Mouse (Mus musculus) limb, embryonic 14.5 days (tissue): Measurements from ENCODE around the gene Abcb1b. TPM values are rescaled to one million over a fixed set of nuclear protein-coding genes. Genes with fewer than 3 reads are reported as not detected.
A peak's percentile ranks its signal among the peaks of the same experiment; 100 is the strongest.

Experiments used
- ATAC-seq: fragments of 200-750 bp; cut with Nextera tagmentation; 2 replicates; pipeline ENCODE4 v1.8.0; 2017; ENCODE audit warnings: low read depth, moderate number of reproducible peaks, moderate TSS enrichment; ENCODE audit not compliant: low FRiP score
- DNase-seq: peaks from one replicate; pipeline ENCODE4 v3.0.0-alpha.2; 2015; ENCODE audit warnings: low spot score
- H3K27ac ChIP-seq: fragments of 300-500 bp; sonication (generic); replicated peaks from 2 replicates; pipeline ENCODE4 v1.5.1; 2014; ENCODE audit warnings: low read depth, mild to moderate bottlenecking, low read length, moderate library complexity, mixed read lengths
- H3K27me3 ChIP-seq: fragments of 300-500 bp; sonication (generic); 2 replicates; pipeline ENCODE4 v1.6.1; 2014; ENCODE audit warnings: low read length, mixed read lengths; ENCODE audit not compliant: control insufficient read depth, insufficient read depth
- H3K36me3 ChIP-seq: fragments of 300-500 bp; sonication (generic); 2 replicates; pipeline ENCODE4 v1.6.1; 2014; ENCODE audit warnings: mild to moderate bottlenecking, low read length, moderate library complexity, mixed read lengths; ENCODE audit not compliant: control insufficient read depth, insufficient read depth
- H3K4me1 ChIP-seq: fragments of 300-500 bp; sonication (generic); 2 replicates; pipeline ENCODE4 v1.6.1; 2014; ENCODE audit warnings: antibody characterized with exemption, low read length, mixed read lengths; ENCODE audit not compliant: control insufficient read depth, insufficient read depth
- H3K4me2 ChIP-seq: fragments of 300-500 bp; sonication (generic); replicated peaks from 2 replicates; pipeline ENCODE4 v1.6.1; 2014; ENCODE audit warnings: low read depth, mild to moderate bottlenecking, low read length, moderate library complexity; ENCODE audit not compliant: severe bottlenecking
- H3K4me3 ChIP-seq: fragments of 300-500 bp; sonication (generic); replicated peaks from 2 replicates; pipeline ENCODE4 v1.5.1; 2014; ENCODE audit warnings: low read length
- H3K9ac ChIP-seq: fragments of 300-500 bp; sonication (generic); 2 replicates; pipeline ENCODE4 v1.6.1; 2014; ENCODE audit warnings: mild to moderate bottlenecking, low read depth, low read length, moderate library complexity; ENCODE audit not compliant: severe bottlenecking
- H3K9me3 ChIP-seq: fragments of 300-500 bp; sonication (generic); 2 replicates; pipeline ENCODE4 v1.6.1; 2016; ENCODE audit warnings: low read length; ENCODE audit not compliant: control insufficient read depth
- POLR2A ChIP-seq: fragments of 200-500 bp; IDR thresholded peaks from 2 replicates; pipeline ENCODE4 v1.8.0; 2012; ENCODE audit warnings: inconsistent platforms, mild to moderate bottlenecking, moderate library complexity, borderline replicate concordance; ENCODE audit not compliant: insufficient read depth, insufficient read length; ENCODE audit errors: extremely low read depth
- WGBS: fragments of 180-500 bp; shearing (Covaris S2); extraction: QIAGEN DNeasy Blood & Tissue Kit; methylation state at CpG from one replicate; pipeline ENCODE4 v1.1.7; 2014; 5-methylcytosine and 5-hydroxymethylcytosine counted together
- polyA plus RNA-seq, 2 experiments: library from polyadenylated mRNA; depleted of rRNA in 1 of 2; stranded (reverse) in 1 of 2; unstranded in 1 of 2; fragments of >200 nt; fragmentation: Nextera tagmentation in 1 of 2; extraction: Ambion mirVana in 1 of 2; gene quantifications; 2 replicates each; pipeline versions ENCODE4 v1.2.1 to v1.2.3; 2012 to 2014

Abcb1b gene
- polyA plus RNA-seq, 2 experiments = 1.7 TPM

DNA sequence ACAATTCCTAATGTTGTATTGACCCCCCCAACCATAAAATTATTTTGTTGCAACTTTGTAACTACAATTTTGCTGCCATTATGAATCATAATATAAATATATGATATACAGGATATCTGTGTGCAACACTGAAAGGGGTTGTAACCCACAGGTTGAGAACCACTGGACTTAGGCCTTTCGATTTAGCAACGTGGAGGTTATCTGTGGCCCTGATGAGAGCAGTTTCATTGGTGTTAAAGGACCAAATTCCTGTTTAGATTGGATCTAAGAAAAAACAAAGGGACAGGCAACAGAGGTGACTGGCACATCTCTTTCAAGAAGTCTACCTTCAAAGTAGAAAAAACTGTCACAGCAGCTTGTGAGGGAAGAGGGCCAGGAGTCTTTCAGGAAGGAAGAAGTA, 87.9 kb downstream of the Abcb1b start:
- WGBS = 83% methylated on average over 2 of the region's 2 CpGs
- DNase-seq = no peak
- Histone ChIP-seq H3K27ac (no peak overlapping the region), H3K36me3 (no peaks in the 10 kb centered on the region), H3K4me3 (no peak overlapping the region), H3K27me3 (no peaks in the 10 kb centered on the region), H3K9me3 (no peaks in the 10 kb centered on the region), H3K4me2 (no peak overlapping the region), H3K4me1 (no peaks in the 10 kb centered on the region), H3K9ac (no peak overlapping the region)
- ATAC-seq = no peak
- TF ChIP-seq POLR2A = no peak

DNA sequence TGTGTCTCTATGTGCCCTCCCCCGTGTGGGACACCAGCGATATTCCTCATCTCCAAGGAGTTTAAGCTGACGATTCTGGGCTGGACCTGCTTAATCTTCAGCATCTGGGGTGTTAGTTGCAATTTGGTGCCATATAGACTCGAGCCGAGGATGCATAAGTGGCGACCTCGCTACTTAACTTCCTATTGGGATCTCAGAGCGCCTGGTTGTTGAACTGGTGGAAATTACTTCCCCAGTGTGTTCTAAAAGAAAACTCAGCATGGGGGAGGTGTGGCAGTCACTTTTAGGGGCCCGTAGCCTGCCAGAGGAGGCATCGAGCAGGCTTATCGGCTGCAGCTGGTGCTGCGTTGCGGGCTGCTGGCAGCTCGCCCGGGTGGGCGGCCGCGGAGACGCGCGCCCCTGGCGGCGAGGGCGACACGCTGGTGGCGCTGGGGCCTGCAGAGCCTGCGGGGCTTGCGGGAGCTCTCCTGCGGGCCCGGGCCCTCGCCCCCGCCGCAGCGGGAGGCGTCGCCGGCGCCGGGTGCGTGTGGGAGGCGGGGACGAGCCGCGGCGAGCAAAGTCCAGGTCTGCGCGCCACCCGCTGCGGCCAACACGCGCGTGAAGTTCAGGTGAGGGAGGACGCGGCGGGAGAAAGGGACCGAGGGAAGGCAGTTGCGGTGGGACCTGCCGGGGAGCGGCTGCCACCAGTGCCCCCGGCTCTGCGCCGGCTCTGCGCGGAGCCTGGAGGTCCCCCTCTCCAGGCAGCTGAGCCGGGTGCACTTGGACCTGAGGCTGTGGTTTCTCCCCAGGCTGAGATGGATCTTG, 95.6 kb downstream of the Abcb1b start, which contains the start of gene Abcb4:
Abcb4 (plus strand) TSS at position 418 of the 804 bp plus-strand sequence.
- H3K27ac ChIP-seq = no peak within 1 kb of the TSS
- no peaks in the 10 kb centered on the region for H3K36me3 ChIP-seq
- H3K27me3 ChIP-seq = peaks cover 3% of the 10 kb centered on the region; the same call in 1 of the 2 replicates
- no peak for TF ChIP-seq POLR2A
- H3K4me1 ChIP-seq = no peaks in the 10 kb centered on the region
- H3K9me3 ChIP-seq = no peaks in the 10 kb centered on the region
- H3K4me2 ChIP-seq = peak within 1 kb of the TSS; percentile 98
- H3K4me3 ChIP-seq = peak within 1 kb of the TSS; percentile 59
- peak within 1 kb of the TSS; percentile 59 for H3K9ac ChIP-seq
- DNase-seq (peak; percentile 16), ATAC-seq (peak; percentile 67)
- WGBS = under 1% methylated on average over 37 of the region's 65 CpGs

DNA sequence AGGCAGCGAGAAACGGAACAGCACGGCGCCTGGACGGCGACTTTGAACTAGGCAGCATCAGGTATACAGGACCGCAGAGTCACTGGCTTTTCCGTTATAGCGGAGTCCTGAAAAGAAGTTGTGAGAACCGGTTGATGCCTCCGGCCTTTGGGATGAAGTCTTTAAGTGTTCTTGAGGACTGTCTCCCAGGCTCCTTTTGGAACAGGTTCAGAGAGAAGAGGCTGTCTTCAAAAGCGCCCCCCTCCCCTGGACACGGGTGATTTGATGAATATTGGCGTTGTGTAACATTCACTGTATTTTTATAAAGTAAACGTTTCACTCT, 96.1 kb downstream of the Abcb1b start:
- Histone ChIP-seq H3K9ac (peak overlapping the region; percentile 59), H3K27ac (no peak overlapping the region), H3K4me2 (peak overlapping the region; percentile 98), H3K9me3 (no peaks in the 10 kb centered on the region), H3K27me3 (peaks cover 3% of the 10 kb centered on the region; the same call in 1 of the 2 replicates), H3K36me3 (no peaks in the 10 kb centered on the region), H3K4me1 (no peaks in the 10 kb centered on the region), H3K4me3 (peak overlapping the region; percentile 59)
- DNase-seq (peak; percentile 3), ATAC-seq (no peak)
- TF ChIP-seq POLR2A = no peak
- 10% methylated on average over 15 of the region's 15 CpGs for WGBS

- H3K27me3 ChIP-seq = peaks cover 3% of the 10 kb centered on the region; the same call in 1 of the 2 replicates
- TF ChIP-seq POLR2A = no peak
- H3K36me3 ChIP-seq = no peaks in the 10 kb centered on the region
- H3K4me1 ChIP-seq = no peaks in the 10 kb centered on the region
- DNase-seq = no peak
- WGBS = 68% methylated on average over 15 of the region's 15 CpGs
- H3K27ac ChIP-seq = no peak overlapping the region
- no peak overlapping the region for H3K4me2 ChIP-seq
- H3K4me3 ChIP-seq = no peak overlapping the region
- no peak for ATAC-seq
- H3K9ac ChIP-seq = no peak overlapping the region
- no peaks in the 10 kb centered on the region for H3K9me3 ChIP-seq
Observed at GRCm38 (mm10) chr5:8894641-8895490, 96.9 kb downstream of the Abcb1b start.

- DNase-seq (peak; percentile 41), ATAC-seq (no peak)
- Histone ChIP-seq H3K4me2 (no peak overlapping the region), H3K27me3 (peaks cover 3% of the 10 kb centered on the region; the same call in 1 of the 2 replicates), H3K36me3 (no peaks in the 10 kb centered on the region), H3K9me3 (no peaks in the 10 kb centered on the region), H3K27ac (no peak overlapping the region), H3K4me1 (no peaks in the 10 kb centered on the region), H3K4me3 (no peak overlapping the region), H3K9ac (no peak overlapping the region)
- WGBS = 72% methylated on average over 1 of the region's 1 CpGs
- no peak for TF ChIP-seq POLR2A
Observed at GRCm38 (mm10) chr5:8896198-8896597, 98.3 kb downstream of the Abcb1b start.
